Mouse (Mus musculus): ENCODE measurements at regions not wholly inside any gene's neighbourhood (a gene's known extent, or its start where the extent isn't known, plus 50 kb on each side); places are given as distances from the start of the nearest gene placed in this dataset.
A peak's percentile ranks its signal among the peaks of the same experiment; 100 is the strongest.

DNA sequence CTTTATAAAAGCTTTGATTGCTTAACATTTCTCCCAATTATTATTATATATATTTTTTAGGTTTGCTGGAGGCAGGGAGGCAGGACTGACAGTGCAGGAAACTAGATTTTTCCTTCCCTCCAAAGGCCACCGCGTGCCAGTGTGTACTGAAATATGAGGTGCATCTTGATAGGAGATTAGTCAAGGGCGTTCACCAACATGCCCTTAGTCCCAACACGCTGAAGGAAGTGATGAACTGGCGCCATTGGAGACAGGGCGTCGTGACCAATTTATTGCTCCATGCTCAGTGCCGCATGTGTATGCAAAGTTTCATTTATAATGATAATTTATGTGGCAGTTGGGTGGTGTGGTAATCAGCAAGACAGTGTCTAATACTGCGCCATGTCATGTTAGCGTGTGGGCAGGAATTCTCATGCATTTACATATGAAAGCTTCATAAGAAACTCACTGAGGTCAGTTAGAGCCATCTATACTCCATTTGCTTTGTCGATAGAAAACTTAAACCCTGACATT lies 66.2 kb downstream of the Isl1 start:
- DNase-seq (ENCODE audit: low read depth, low spot score) = no peak

DNA sequence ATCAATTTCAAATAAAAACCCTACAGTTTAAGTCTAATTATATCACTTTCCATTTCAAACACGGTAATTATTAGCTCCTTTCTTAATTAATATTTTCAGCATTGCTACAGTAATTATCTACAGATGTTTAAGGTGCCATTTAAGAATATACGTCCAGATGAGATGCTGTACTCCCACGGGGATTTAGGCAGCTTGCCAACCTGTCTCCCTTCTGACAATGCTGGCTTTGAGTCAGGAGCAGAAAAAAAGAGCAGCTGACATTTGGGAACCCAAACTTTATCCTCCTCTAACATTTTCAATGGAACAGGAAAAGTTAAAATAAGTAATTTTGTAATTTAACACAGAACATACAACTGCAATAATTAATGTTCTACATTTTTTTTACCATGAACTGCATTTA lies 94.4 kb downstream of the Isl1 start:
- DNase-seq (ENCODE audit: low read depth, low spot score) = no peak

DNA sequence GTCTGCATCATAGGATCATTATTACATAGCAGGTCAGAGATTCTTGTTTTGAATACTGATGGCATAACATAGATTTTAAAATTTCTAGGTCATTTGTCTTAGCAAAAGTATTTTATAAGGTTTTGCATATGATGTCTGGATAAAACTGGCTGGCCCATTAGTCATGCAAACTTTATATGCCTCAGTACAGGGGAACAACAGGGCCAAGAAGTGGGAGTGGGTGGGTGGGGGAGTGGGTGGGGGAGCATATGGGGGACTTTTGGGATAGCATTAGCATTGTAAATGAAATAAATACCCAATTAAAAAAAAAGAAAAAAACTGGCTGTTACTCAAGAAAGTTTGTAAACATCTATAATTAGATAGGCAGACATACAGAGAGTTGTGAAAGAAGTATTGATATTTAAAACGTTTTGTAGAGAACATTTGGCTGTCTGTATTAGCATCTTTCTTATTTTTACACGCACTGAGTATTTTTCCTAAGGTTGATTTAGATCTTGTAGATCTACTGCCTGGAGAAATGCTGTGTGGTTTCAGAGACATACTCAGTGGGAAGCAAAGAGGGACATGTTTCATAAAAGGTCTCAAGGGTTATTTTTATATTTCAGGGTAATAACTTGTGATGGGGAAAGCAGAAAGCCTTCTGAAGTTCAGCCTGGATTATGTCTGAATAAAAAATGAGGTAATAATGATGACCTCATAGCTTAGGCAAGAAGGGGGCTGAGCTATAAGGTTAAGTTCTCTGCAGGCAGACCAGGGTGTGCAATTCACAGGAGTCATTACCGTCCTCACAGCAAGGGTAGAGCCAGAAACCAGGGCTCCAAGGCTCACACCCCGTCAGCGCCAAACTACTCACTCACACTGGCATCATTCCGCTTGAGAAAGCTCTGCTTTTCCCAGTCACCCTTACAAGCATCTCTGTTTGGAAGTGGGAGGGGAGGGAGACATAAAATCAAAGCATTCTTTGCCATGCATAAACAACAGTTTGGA lies 95.4 kb downstream of the Isl1 start:
- DNase-seq (ENCODE audit: low read depth, low spot score) = no peak

GRCm38 (mm10) chr13:116201177-116201920 lies 108.1 kb downstream of the Isl1 start:
- peak; percentile 55 for DNase-seq (ENCODE audit: low read depth, low spot score)

GRCm38 (mm10) chr13:116187059-116187458 lies 122.4 kb downstream of the Isl1 start:
- no peak for DNase-seq (ENCODE audit: low read depth, low spot score)

DNA sequence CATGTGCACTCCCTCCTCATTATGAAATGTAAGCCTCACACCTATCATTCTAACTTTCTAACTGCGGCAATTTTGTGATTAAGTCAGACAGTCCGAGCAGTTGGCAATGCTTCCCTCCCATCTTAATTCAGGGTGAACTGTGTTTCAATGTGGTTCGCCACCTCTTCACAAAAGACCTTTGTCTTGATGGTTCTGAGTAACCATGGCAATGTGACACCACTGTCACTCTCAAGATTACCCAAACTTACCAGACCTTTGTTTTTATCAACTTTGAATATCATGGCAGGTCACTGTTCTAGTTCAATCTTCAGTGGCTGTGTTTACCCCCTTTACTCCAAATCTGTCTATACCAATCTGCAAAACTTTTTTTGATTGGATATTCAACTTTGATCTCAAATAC lies 131.7 kb downstream of the Isl1 start:
- no peak for DNase-seq (ENCODE audit: low read depth, low spot score)

DNA sequence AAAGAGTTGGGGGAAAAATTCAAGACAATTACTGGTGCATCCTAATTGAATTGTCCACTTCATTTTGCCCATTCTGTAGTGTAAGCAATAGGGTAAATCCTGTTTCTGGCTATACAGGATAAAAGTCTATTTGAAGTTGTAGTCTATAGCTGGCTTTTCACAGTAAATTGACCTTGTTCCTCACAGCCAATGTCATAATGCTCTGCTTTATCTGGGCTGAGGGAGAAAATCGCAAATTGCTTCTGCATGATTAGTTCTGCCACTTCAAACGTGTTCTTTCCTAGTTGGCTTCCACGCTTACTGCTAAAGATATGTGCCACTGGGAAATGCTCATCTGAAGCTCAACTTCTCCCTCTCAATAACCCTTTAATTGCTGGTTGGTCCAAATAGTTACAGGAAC lies 134.5 kb downstream of the Isl1 start:
- no peak for DNase-seq (ENCODE audit: low read depth, low spot score)

GRCm38 (mm10) chr13:116173866-116174265 lies 135.6 kb downstream of the Isl1 start:
- DNase-seq (ENCODE audit: low read depth, low spot score) = no peak

- DNase-seq (ENCODE audit: low read depth, low spot score) = peak; percentile 22
These were observed 166.5 kb downstream of the Isl1 start for GRCm38 (mm10) chr13:116143022-116143421.

DNA sequence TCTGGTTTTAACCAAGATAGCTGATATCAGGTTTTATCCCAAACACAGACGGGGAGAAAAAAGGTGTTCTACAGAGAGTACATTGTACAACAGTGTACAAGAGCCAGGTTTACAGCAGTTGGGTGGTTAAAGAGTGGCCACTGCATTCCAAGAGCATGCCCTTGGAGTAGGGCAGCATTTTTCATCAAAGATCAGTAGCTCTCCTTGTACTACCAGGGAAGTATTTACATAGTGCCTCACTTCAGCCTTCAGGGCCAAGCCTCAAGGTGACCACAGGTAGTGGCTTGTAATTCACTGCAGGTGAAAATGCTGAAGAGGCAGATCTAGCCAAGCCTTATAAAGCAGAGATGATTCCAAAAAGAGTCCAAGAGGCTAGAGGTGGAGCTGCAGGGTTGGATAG lies 190.8 kb downstream of the Isl1 start:
- DNase-seq (ENCODE audit: low read depth, low spot score) = no peak

DNA sequence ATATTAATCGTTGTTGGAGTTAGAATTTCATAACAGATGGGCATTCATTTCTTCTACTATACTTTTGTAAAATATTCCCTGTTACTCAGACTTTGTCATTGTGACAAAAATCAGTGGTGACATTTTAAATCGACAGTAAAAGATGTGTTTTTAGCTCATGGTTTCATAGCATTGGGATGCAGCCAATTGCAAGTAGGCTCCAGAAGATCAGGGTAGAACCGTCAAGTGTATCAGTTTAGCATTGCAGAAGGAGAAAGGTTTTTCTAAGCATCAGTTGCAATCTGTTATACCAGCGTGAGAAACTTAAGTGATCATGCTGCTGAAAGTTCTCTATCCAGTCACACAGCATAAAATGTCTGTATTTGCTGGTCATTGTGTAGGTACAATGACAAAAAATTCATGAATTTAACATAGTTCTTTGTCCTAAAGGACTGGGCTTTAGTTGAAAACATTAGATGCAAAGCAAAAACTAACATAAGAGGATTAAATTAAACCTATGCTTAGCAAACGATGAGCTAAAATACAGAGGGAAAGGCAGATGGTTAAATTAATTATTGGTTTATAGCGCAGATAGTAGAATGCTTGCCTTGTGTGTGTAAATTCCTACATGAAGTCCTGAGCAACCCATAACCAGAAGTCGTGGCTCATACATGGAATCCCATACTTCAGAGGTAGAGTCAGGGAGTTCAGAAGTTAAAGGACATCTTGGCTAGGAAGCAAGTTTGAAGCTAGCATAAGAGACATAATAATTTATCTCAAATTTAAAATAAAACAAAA lies 198.3 kb downstream of the Isl1 start:
- no peak for DNase-seq (ENCODE audit: low read depth, low spot score)

GRCm38 (mm10) chr13:116110578-116110977 lies 198.9 kb downstream of the Isl1 start:
- no peak for DNase-seq (ENCODE audit: low read depth, low spot score)

DNA sequence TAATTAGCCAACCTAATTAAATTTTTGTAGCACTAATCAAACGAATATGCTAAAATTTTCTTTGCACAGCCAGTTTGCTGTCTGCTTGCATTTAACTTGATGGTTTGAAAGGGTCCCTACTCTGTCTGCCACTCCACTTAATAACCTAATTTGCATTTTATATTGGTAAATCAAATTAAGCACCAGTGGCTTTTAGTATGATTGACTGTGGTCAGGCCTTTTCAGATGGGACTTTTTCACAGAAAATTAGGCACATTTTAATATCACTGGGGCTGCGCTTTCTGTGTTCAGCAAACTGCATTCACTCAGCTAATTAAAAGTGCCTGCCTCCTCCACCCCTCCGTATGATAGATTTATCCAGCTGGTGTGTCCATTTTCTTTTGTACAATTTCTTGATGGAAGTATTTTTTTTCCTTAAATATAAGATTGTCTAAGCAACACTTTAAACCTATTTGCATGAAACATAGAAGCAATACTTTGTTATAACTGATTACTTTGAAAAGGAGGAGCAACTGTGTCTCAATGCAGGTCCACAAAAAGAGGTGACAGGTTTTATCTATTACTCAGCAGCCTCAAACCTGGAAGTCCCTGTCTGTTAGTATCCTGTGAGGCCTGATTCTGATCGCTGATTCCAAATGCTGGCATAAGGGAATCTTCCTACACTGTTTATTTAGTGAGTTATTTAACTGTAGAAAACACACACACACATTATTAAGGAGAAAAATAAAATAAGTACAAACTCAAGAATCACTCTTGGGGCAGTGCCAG lies 221.8 kb downstream of the Isl1 start:
- no peak for DNase-seq (ENCODE audit: low read depth, low spot score)

GRCm38 (mm10) chr13:116087140-116087539 lies 222.3 kb downstream of the Isl1 start:
- DNase-seq (ENCODE audit: low read depth, low spot score) = no peak

- no peak for DNase-seq (ENCODE audit: low read depth, low spot score)
These were observed 252.4 kb downstream of the Isl1 start for GRCm38 (mm10) chr13:116056976-116057647.

DNA sequence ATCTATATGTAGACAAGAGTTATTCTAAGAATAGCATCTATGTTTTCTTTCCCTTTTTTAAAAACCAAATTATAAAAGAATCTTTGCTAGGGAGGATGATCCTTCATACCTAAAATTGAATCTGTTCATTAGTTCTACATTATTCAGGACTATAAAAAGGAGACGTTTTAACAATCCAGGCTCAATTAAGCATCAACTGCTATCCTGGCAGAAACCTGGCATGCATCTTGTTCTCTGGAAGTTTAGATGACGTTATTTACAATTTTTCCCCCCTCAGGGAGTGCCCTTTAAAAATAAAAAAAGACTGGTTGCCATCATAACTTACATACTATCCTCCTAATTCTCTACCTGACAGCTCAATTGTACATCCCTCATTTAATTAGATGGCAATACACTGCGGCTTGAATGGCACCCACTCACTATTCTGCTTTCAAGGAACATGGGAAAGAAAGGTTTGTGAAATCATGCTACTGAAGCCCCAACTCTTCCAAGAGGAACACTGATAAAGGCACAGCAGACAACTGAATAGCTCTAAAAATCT lies 253.3 kb downstream of the Isl1 start:
- no peak for DNase-seq (ENCODE audit: low read depth, low spot score)

GRCm38 (mm10) chr13:116036166-116036565 lies 273.3 kb downstream of the Isl1 start:
- DNase-seq (ENCODE audit: low read depth, low spot score) = no peak

- DNase-seq (ENCODE audit: low read depth, low spot score) = no peak
These were observed 279.3 kb downstream of the Isl1 start for GRCm38 (mm10) chr13:116030152-116030720.

GRCm38 (mm10) chr13:116028583-116028982 lies 280.9 kb downstream of the Isl1 start:
- DNase-seq (ENCODE audit: low read depth, low spot score) = no peak

GRCm38 (mm10) chr13:116027147-116027546 lies 282.3 kb downstream of the Isl1 start:
- DNase-seq (ENCODE audit: low read depth, low spot score) = no peak

All from embryo, embryonic 11.5 days (tissue).